Mouse (Mus musculus): ENCODE results near the gene Rbpjl. TPM values are rescaled to one million over a fixed set of nuclear protein-coding genes. Genes with fewer than 3 reads are reported as not detected.

Rbpjl gene
- polyA plus RNA-seq, 1 experiment = 0.24 TPM

DNA sequence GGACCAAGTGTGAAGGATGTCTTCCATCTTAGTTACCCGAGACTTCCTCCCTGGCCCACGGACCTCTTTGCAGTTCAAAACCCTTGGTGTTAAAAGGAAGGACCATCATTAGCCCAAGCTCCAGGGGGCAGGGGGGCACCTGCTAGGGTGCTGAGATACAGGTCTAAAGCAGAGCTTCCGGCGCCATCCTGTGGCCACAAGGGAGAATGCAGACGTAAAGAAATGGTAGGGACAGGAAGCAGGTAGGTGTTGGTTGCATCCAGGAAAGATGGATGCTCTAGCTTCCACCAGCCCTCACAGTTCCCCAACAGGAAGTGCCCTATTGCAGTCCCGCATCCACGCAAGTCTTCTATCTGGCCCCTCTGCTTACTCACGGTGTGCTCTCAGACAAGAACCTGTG, 16.0 kb upstream of the Rbpjl start:
- peak; percentile 19 for DNase-seq
- WGBS = 6% methylated on average over 8 of the region's 8 CpGs
- Histone ChIP-seq H3K36me3 (ENCODE audit: control insufficient read depth, insufficient read depth, low read length) (no peaks in the 10 kb centered on the region), H3K4me1 (replicated peaks; ENCODE audit: control insufficient read depth, insufficient read depth, low read length) (peaks cover 7% of the 10 kb centered on the region), H3K27ac (ENCODE audit: control insufficient read depth, insufficient read depth, low read length) (no peak overlapping the region), H3K27me3 (ENCODE audit: control insufficient read depth, insufficient read depth, low read length) (no peaks in the 10 kb centered on the region; the same call in 1 of the 2 replicates), H3K4me3 (ENCODE audit: control insufficient read depth, insufficient read depth, low read length) (no peak overlapping the region)
- TF ChIP-seq CTCF (IDR thresholded peaks at IDR 0.05; ENCODE audit: borderline replicate concordance, control insufficient read depth, extremely low read depth, insufficient read depth, low read length, poor library complexity) = no peak
- TF ChIP-seq POLR2A (IDR thresholded peaks at IDR 0.05; ENCODE audit: control insufficient read depth, extremely low read depth, insufficient read depth, low read length, poor library complexity) = no peak

DNA sequence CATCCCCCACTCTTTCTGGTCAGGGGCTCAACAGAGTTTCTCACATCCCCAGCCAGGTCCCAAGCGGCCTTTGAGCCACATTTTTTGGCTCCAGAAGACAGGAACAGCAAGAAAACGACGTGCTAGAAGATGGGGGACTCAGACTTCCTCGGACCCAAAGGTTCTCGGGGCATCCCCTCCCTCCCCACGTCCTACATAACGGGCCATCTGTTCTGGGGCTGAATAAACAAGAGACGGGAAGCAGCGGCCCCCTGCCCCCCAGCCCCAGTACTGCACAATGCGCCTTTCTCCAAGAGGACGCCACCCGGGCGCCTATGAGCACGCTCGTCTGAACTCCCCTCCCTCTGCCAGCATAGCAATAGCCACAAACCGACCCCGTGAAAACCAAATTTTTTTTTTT, 13.9 kb upstream of the Rbpjl start, which contains the start of gene Slpi:
Slpi (minus strand) TSS at position 76 of the 400 bp plus-strand sequence.
- Histone ChIP-seq H3K4me3 (ENCODE audit: control insufficient read depth, insufficient read depth, low read length) (peak within 1 kb of the TSS; percentile 20; the same call in 1 of the 2 replicates), H3K36me3 (ENCODE audit: control insufficient read depth, insufficient read depth, low read length) (no peaks in the 10 kb centered on the region), H3K27me3 (ENCODE audit: control insufficient read depth, insufficient read depth, low read length) (no peaks in the 10 kb centered on the region; the same call in 1 of the 2 replicates), H3K4me1 (replicated peaks; ENCODE audit: control insufficient read depth, insufficient read depth, low read length) (peaks cover 7% of the 10 kb centered on the region), H3K27ac (ENCODE audit: control insufficient read depth, insufficient read depth, low read length) (no peak within 1 kb of the TSS)
- DNase-seq = no peak
- 3% methylated on average over 17 of the region's 17 CpGs for whole genome bisulfite sequencing
- no peak for TF ChIP-seq POLR2A (IDR thresholded peaks at IDR 0.05; ENCODE audit: control insufficient read depth, extremely low read depth, insufficient read depth, low read length, poor library complexity)
- no peak for TF ChIP-seq CTCF (IDR thresholded peaks at IDR 0.05; ENCODE audit: borderline replicate concordance, control insufficient read depth, extremely low read depth, insufficient read depth, low read length, poor library complexity)

DNA sequence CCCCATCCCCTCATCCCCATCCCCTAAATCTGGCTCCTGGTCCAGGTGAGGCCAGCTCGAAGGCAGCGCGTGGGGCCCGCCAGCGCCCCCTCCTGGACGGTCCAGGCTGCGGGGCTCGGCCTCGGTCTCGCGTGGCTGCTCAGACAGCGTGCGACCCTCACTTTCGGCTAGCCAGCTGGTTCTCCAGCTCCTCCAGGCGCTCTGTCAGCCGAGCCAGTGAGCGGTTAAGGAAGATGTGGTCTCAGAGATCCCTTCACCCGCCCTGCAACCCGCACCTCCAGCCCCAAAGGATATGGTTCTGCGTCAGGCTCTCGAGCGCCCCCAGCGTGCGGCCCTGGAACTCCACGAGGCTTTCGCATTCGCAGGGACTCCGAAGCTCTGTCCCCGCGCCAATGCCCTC, 13.4 kb upstream of the Rbpjl start:
- Histone ChIP-seq H3K27ac (ENCODE audit: control insufficient read depth, insufficient read depth, low read length) (no peak overlapping the region), H3K27me3 (ENCODE audit: control insufficient read depth, insufficient read depth, low read length) (no peaks in the 10 kb centered on the region; the same call in 1 of the 2 replicates), H3K36me3 (ENCODE audit: control insufficient read depth, insufficient read depth, low read length) (no peaks in the 10 kb centered on the region), H3K4me1 (replicated peaks; ENCODE audit: control insufficient read depth, insufficient read depth, low read length) (peaks cover 7% of the 10 kb centered on the region), H3K4me3 (ENCODE audit: control insufficient read depth, insufficient read depth, low read length) (peak overlapping the region; percentile 20; the same call in 1 of the 2 replicates)
- WGBS = 1% methylated on average over 30 of the region's 30 CpGs
- TF ChIP-seq CTCF (IDR thresholded peaks at IDR 0.05; ENCODE audit: borderline replicate concordance, control insufficient read depth, extremely low read depth, insufficient read depth, low read length, poor library complexity) = peak; percentile 98
- TF ChIP-seq POLR2A (IDR thresholded peaks at IDR 0.05; ENCODE audit: control insufficient read depth, extremely low read depth, insufficient read depth, low read length, poor library complexity) = no peak
- DNase-seq = peak; percentile 82

DNA sequence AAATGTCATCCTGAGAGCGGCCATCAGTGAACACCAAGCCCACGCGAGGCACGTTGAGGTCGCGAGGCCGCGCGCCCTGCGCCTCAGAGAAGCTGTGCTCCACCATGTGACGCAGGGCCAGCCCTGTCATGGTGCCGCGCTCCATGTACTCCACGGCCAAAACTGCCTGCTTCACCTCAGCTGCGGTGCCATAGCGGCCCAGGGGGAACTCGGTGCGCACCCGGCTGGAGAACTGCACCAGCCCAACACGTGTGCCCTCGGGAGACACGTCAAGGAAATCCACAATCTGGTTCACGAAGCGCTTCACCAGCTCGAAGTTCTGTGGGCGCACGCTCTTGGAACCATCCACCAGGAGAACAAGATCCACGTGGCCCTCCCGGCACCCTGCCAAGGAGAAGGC, 9.8 kb upstream of the Rbpjl start:
- no peak overlapping the region for H3K4me3 ChIP-seq (ENCODE audit: control insufficient read depth, insufficient read depth, low read length)
- DNase-seq = no peak
- H3K4me1 ChIP-seq (replicated peaks; ENCODE audit: control insufficient read depth, insufficient read depth, low read length) = peaks cover 7% of the 10 kb centered on the region
- 79% methylated on average over 29 of the region's 29 CpGs for WGBS
- H3K36me3 ChIP-seq (ENCODE audit: control insufficient read depth, insufficient read depth, low read length) = no peaks in the 10 kb centered on the region
- no peaks in the 10 kb centered on the region; the same call in 1 of the 2 replicates for H3K27me3 ChIP-seq (ENCODE audit: control insufficient read depth, insufficient read depth, low read length)
- no peak for TF ChIP-seq POLR2A (IDR thresholded peaks at IDR 0.05; ENCODE audit: control insufficient read depth, extremely low read depth, insufficient read depth, low read length, poor library complexity)
- no peak for TF ChIP-seq CTCF (IDR thresholded peaks at IDR 0.05; ENCODE audit: borderline replicate concordance, control insufficient read depth, extremely low read depth, insufficient read depth, low read length, poor library complexity)
- no peak overlapping the region for H3K27ac ChIP-seq (ENCODE audit: control insufficient read depth, insufficient read depth, low read length)

DNA sequence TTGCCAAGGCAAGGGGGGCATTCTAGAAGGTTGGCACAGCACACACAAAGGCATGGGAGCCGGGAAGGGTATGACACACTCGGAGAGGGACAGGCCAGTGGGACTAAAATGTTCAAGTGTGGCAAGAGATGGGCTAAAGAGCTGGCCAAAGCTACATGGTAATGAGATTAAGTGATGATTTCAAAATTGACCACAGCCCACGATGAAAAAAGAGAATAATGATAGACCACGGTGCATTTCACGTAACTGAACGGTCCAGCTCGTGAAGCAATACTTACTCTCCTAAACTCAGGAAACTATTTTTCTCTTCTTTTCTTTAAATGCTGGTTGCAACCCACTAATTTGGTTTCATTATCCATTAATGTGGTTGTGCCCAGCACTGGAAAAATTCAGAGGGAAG, 6.9 kb upstream of the Rbpjl start:
- Histone ChIP-seq H3K4me3 (ENCODE audit: control insufficient read depth, insufficient read depth, low read length) (no peak overlapping the region), H3K27me3 (ENCODE audit: control insufficient read depth, insufficient read depth, low read length) (no peaks in the 10 kb centered on the region; the same call in 1 of the 2 replicates), H3K27ac (ENCODE audit: control insufficient read depth, insufficient read depth, low read length) (no peak overlapping the region), H3K4me1 (replicated peaks; ENCODE audit: control insufficient read depth, insufficient read depth, low read length) (no peaks in the 10 kb centered on the region), H3K36me3 (ENCODE audit: control insufficient read depth, insufficient read depth, low read length) (no peaks in the 10 kb centered on the region)
- 77% methylated on average over 7 of the region's 7 CpGs for WGBS
- no peak for DNase-seq
- no peak for TF ChIP-seq POLR2A (IDR thresholded peaks at IDR 0.05; ENCODE audit: control insufficient read depth, extremely low read depth, insufficient read depth, low read length, poor library complexity)
- TF ChIP-seq CTCF (IDR thresholded peaks at IDR 0.05; ENCODE audit: borderline replicate concordance, control insufficient read depth, extremely low read depth, insufficient read depth, low read length, poor library complexity) = no peak

DNA sequence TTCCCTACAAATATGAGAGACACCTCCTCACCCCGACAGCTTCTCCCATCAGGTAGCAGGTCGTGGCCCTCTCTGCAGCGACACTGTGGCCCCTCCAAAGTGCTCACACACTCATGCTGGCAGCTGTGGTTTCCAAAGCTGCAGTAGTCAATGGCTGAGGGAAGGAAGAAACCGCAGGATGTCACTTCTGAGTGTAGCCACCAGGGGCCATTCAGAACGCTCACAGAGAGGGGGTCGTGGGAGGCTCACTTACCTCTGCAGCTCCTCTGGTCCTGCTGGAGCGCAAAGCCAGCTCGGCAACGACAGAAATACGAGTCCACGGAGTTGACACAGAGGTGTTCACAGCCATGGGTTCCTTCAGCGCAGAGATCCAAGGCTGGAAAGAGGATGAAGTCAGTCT, 6.0 kb upstream of the Rbpjl start:
- DNase-seq = no peak
- TF ChIP-seq POLR2A (IDR thresholded peaks at IDR 0.05; ENCODE audit: control insufficient read depth, extremely low read depth, insufficient read depth, low read length, poor library complexity) (no peak), CTCF (IDR thresholded peaks at IDR 0.05; ENCODE audit: borderline replicate concordance, control insufficient read depth, extremely low read depth, insufficient read depth, low read length, poor library complexity) (no peak)
- Histone ChIP-seq H3K4me3 (ENCODE audit: control insufficient read depth, insufficient read depth, low read length) (no peak overlapping the region), H3K36me3 (ENCODE audit: control insufficient read depth, insufficient read depth, low read length) (no peaks in the 10 kb centered on the region), H3K27ac (ENCODE audit: control insufficient read depth, insufficient read depth, low read length) (no peak overlapping the region), H3K27me3 (ENCODE audit: control insufficient read depth, insufficient read depth, low read length) (no peaks in the 10 kb centered on the region; the same call in 1 of the 2 replicates), H3K4me1 (replicated peaks; ENCODE audit: control insufficient read depth, insufficient read depth, low read length) (no peaks in the 10 kb centered on the region)
- 68% methylated on average over 12 of the region's 12 CpGs for WGBS
